Mouse (Mus musculus) liver, embryonic 11.5 days (tissue): ENCODE results near the gene Prex1. TPM values are rescaled to one million over a fixed set of nuclear protein-coding genes. Genes with fewer than 3 reads are reported as not detected.

Experiments
- ATAC-seq: fragments of 200-750 bp; cut with Nextera tagmentation; replicated peaks from 2 replicates; pipeline ENCODE4 v1.8.0; 2017; ENCODE audit warnings: moderate number of reproducible peaks, mild to moderate bottlenecking, moderate TSS enrichment, moderate library complexity; ENCODE audit not compliant: low FRiP score
- DNase-seq: peaks from one replicate; pipeline ENCODE4 v3.0.0-alpha.2; 2017; ENCODE audit warnings: low spot score
- H3K27ac ChIP-seq: fragments of 300-500 bp; sonication (generic); 2 replicates; pipeline ENCODE4 v1.5.1; 2014; ENCODE audit warnings: mild to moderate bottlenecking, low read depth, low read length, control low read depth
- H3K27me3 ChIP-seq: fragments of 300-500 bp; sonication (generic); replicated peaks from 2 replicates; pipeline ENCODE4 v1.6.1; 2014; ENCODE audit warnings: low read length, mixed read lengths; ENCODE audit not compliant: control insufficient read depth, insufficient read depth
- H3K36me3 ChIP-seq: fragments of 300-500 bp; sonication (generic); 2 replicates; pipeline ENCODE4 v1.6.1; 2014; ENCODE audit warnings: mild to moderate bottlenecking, low read length, moderate library complexity, mixed read lengths; ENCODE audit not compliant: control insufficient read depth, insufficient read depth
- H3K4me1 ChIP-seq: fragments of 300-500 bp; sonication (generic); replicated peaks from 2 replicates; pipeline ENCODE4 v1.6.1; 2014; ENCODE audit warnings: low read length, mixed read lengths; ENCODE audit not compliant: control insufficient read depth, insufficient read depth
- H3K4me2 ChIP-seq: fragments of 300-500 bp; sonication (generic); 2 replicates; pipeline ENCODE4 v1.6.1; 2014; ENCODE audit warnings: mild to moderate bottlenecking, control low read depth, moderate library complexity
- H3K4me3 ChIP-seq: fragments of 300-500 bp; sonication (generic); 2 replicates; pipeline ENCODE4 v1.5.1; 2014; ENCODE audit warnings: low read depth, low read length, control low read depth
- H3K9ac ChIP-seq: fragments of 300-500 bp; sonication (generic); 2 replicates; pipeline ENCODE4 v1.6.1; 2014; ENCODE audit warnings: low read depth, low read length, control low read depth
- H3K9me3 ChIP-seq: fragments of 300-500 bp; sonication (generic); 2 replicates; pipeline ENCODE4 v1.6.1; 2016; ENCODE audit warnings: low read length, inconsistent platforms, mixed read lengths; ENCODE audit not compliant: control insufficient read depth
- WGBS: fragments of 180-500 bp; shearing (Covaris S2); extraction: QIAGEN DNeasy Blood & Tissue Kit; methylation state at CpG from one replicate; pipeline ENCODE4 v1.1.7; 2014; 5-methylcytosine and 5-hydroxymethylcytosine counted together
- polyA plus RNA-seq: library from polyadenylated mRNA; unstranded; fragments of >200 nt; fragmentation: Nextera tagmentation; extraction: Ambion mirVana; gene quantifications from 2 replicates; pipeline ENCODE4 v1.2.1, GENCODE M21; 2014

Gene Prex1
- polyA plus RNA-seq, 1 experiment from 2014 or later, result 16.1 TPM

DNA sequence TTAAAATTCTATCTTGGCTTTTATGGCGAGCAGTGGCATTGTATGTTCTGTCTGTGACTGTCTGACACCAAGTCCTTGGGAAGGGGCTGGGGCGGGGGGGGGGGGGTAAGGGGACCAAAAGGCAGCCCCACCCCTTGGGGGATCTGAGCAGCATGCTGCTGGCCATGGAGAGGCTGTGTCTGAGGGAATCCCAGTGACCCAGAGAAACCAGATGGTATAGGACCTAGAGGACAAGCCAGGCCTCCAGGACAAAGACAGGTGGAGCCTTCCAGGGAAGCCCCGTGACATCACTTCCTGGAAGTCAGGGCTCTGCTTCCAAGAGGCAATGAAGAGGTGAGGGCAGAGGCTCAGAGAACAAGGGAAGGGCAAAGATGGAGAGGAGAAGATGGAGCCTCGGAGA lies 168.1 kb downstream of the Prex1 start:
- Histone ChIP-seq H3K27ac (no peak overlapping the region), H3K9ac (no peak overlapping the region), H3K4me2 (no peak overlapping the region), H3K9me3 (no peaks in the 10 kb centered on the region), H3K36me3 (no peaks in the 10 kb centered on the region), H3K4me3 (no peak overlapping the region), H3K4me1 (peaks cover under 1% of the 10 kb centered on the region; the same call in 1 of the 2 replicates), H3K27me3 (no peaks in the 10 kb centered on the region)
- WGBS, result 72% methylated on average over 4 of the region's 4 CpGs
- DNase-seq (no peak), ATAC-seq (no peak)

GRCm38 (mm10) chr2:166544575-166545251 lies 168.9 kb downstream of the Prex1 start:
- Histone ChIP-seq H3K4me3 (no peak overlapping the region), H3K4me1 (no peaks in the 10 kb centered on the region; the same call in 1 of the 2 replicates), H3K36me3 (no peaks in the 10 kb centered on the region), H3K9ac (no peak overlapping the region), H3K27me3 (no peaks in the 10 kb centered on the region), H3K27ac (no peak overlapping the region), H3K4me2 (no peak overlapping the region), H3K9me3 (no peaks in the 10 kb centered on the region)
- ATAC-seq (no peak), DNase-seq (no peak)
- 43% methylated on average over 7 of the region's 7 CpGs for WGBS

DNA sequence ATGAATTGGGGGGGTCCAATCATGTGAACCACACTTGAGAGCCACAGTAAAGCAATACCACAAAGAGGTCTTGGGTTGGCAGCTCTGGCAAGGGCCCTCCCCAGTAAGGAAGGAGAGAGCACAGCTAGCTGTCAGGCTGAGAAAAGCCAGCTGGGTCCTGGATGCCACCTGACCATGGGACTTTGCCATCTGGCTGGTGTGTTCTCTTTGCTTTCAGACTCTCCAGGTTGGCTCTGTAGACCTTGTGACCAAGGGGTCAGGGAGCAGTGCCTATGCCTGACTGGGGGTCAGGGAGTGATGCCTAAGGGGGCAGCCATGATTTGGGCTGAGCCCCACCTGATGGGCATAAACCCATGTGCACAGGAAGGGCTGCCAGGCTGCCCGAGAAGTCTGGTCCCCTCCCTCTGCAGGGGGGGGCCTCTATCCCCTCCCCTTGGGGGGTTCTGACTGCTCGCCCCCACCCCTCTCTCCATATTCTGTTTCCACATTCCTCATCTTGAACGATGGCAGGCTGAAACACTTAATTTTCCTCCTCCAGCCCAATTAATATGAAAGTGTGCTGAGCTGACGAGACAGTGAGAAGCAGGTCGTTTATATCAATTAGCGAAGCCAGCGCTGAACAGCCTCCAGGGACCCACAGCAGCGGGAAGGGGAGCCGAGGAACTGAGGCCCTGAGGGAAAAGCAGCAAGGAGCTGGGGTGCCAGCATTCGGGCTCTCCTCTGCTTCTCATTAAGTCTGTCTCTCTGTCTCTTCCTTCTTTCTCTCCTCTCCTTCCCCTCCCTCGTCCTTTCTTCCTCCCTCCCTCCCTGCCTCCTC lies 172.3 kb downstream of the Prex1 start:
- H3K9ac ChIP-seq, result no peak overlapping the region
- DNase-seq, result no peak
- WGBS, result 48% methylated on average over 11 of the region's 11 CpGs
- ATAC-seq, result no peak
- no peak overlapping the region for H3K27ac ChIP-seq
- H3K4me2 ChIP-seq, result no peak overlapping the region
- no peaks in the 10 kb centered on the region; the same call in 1 of the 2 replicates for H3K4me1 ChIP-seq
- no peaks in the 10 kb centered on the region for H3K9me3 ChIP-seq
- H3K36me3 ChIP-seq, result no peaks in the 10 kb centered on the region
- H3K4me3 ChIP-seq, result no peak overlapping the region
- no peaks in the 10 kb centered on the region for H3K27me3 ChIP-seq

DNA sequence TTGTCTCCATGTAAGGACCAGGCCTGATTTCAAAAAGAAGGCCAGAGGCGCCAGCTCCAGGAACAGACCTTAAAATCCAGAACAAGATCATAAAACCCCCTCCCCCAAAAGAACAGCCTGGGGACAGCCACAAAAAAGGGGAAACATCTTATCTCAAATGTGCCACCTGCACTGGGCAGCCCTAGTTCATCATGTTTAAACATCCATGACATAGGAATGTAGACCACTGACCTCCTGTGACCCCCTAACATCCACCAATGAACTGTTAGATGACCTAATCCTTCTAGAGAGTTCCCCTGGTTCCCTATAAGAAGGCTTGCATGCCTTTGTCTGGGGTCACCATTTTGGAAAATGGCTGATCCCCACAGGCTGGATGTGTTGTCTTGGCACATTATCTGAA lies 173.4 kb downstream of the Prex1 start:
- no peak overlapping the region for H3K9ac ChIP-seq
- no peak overlapping the region for H3K4me3 ChIP-seq
- 63% methylated on average over 1 of the region's 1 CpGs for WGBS
- DNase-seq, result no peak
- H3K4me2 ChIP-seq, result no peak overlapping the region
- H3K27ac ChIP-seq, result no peak overlapping the region
- H3K4me1 ChIP-seq, result no peaks in the 10 kb centered on the region; the same call in 1 of the 2 replicates
- no peaks in the 10 kb centered on the region for H3K36me3 ChIP-seq
- no peak for ATAC-seq
- no peaks in the 10 kb centered on the region for H3K27me3 ChIP-seq
- no peaks in the 10 kb centered on the region for H3K9me3 ChIP-seq

GRCm38 (mm10) chr2:166536896-166537295 lies 176.7 kb downstream of the Prex1 start:
- no peaks in the 10 kb centered on the region for H3K27me3 ChIP-seq
- no peaks in the 10 kb centered on the region for H3K36me3 ChIP-seq
- ATAC-seq (no peak), DNase-seq (no peak)
- H3K4me1 ChIP-seq, result no peaks in the 10 kb centered on the region; the same call in 1 of the 2 replicates
- WGBS, result 88% methylated on average over 3 of the region's 3 CpGs
- H3K9me3 ChIP-seq, result no peaks in the 10 kb centered on the region
- no peak overlapping the region for H3K27ac ChIP-seq
- H3K9ac ChIP-seq, result no peak overlapping the region
- no peak overlapping the region for H3K4me2 ChIP-seq
- H3K4me3 ChIP-seq, result no peak overlapping the region

- DNase-seq, result no peak
- H3K36me3 ChIP-seq, result no peaks in the 10 kb centered on the region
- H3K4me3 ChIP-seq, result no peak overlapping the region
- WGBS, result 87% methylated on average over 11 of the region's 11 CpGs
- H3K9me3 ChIP-seq, result no peaks in the 10 kb centered on the region
- ATAC-seq, result no peak
- H3K4me1 ChIP-seq, result no peaks in the 10 kb centered on the region
- no peak overlapping the region for H3K9ac ChIP-seq
- H3K4me2 ChIP-seq, result no peak overlapping the region
- H3K27me3 ChIP-seq, result no peaks in the 10 kb centered on the region
- H3K27ac ChIP-seq, result no peak overlapping the region
Measured at GRCm38 (mm10) chr2:166535519-166535918, 178.1 kb downstream of the Prex1 start.

GRCm38 (mm10) chr2:166526204-166526603 lies 187.4 kb downstream of the Prex1 start:
- ATAC-seq, result no peak
- Histone ChIP-seq H3K36me3 (no peaks in the 10 kb centered on the region), H3K4me2 (no peak overlapping the region), H3K27ac (no peak overlapping the region), H3K4me3 (no peak overlapping the region), H3K4me1 (no peaks in the 10 kb centered on the region), H3K9me3 (peaks cover 2% of the 10 kb centered on the region; the same call in 1 of the 2 replicates), H3K27me3 (no peaks in the 10 kb centered on the region), H3K9ac (no peak overlapping the region)
- 73% methylated on average over 9 of the region's 9 CpGs for WGBS
- no peak for DNase-seq

GRCm38 (mm10) chr2:166523156-166523890 lies 190.3 kb downstream of the Prex1 start:
- no peaks in the 10 kb centered on the region for H3K27me3 ChIP-seq
- ATAC-seq (no peak), DNase-seq (no peak)
- no peaks in the 10 kb centered on the region for H3K36me3 ChIP-seq
- no peaks in the 10 kb centered on the region for H3K9me3 ChIP-seq
- no peaks in the 10 kb centered on the region for H3K4me1 ChIP-seq
- no peak overlapping the region for H3K9ac ChIP-seq
- H3K4me2 ChIP-seq, result no peak overlapping the region
- H3K27ac ChIP-seq, result peak overlapping the region; percentile 34; the same call in 1 of the 2 replicates
- WGBS, result 77% methylated on average over 10 of the region's 10 CpGs
- no peak overlapping the region for H3K4me3 ChIP-seq
